Mouse (Mus musculus) heart, adult 9 months (tissue): ENCODE measurements at regions not wholly inside any gene's neighbourhood (a gene's known extent, or its start where the extent isn't known, plus 50 kb on each side); places are given as distances from the start of the nearest gene placed in this dataset.
"Not testable (repeated sequence)": the region's sequence is repeated elsewhere in the genome, so short reads cannot be mapped to it uniquely, and the experiment has no call there.

Experiments used
- DNase-seq, 2 experiments: peaks; one replicate each; pipeline ENCODE4 v3.0.0; 2022; ENCODE audit warnings: low spot score in 2 of 2

DNA sequence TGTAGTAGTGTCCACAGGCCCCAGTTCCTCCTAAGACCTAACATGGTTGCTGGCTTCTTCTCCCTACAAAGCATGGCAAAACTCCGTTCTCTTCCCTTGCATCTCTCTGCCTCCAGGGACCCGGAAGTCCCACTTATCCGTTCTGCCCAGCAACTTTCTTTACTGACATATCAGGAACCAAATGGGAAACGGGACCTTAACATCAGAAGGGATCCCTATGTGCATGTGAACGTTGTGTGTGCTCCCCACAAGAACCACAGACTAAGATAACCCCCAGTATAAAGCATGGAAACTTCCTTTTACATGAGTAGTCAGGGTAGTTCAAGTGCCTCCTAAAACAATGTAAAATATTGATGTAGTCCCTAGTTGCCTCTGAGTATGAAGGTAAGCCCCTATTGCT is 61.6 kb downstream of the Zxdb start:
- no peak for DNase-seq

DNA sequence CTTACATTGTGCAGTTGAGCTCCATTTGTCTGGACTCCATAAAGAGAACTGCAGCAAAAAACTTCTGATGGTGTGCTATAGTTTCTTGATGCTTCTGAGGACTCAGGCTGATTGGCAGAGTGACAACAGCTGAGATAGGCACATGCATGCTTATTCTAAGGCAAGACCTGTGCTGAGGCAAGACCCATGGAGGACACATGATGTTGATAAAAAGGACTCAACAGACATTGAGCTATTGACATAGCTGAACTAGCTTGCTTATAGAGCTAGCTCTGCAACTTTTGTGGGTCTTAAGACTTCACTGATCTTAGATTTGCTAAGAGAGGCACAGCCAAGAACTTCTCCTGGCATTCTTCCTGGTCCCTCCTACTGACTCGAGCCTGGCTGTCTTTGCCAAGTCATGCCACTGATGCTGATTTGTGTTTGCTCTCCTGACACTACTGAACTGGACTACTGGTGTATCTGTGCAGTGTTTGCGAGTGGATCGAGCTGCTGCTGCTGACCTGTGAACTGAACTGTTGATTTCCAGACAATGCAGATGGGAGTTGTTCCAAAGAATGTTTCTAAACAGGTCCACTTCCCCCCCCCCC is 64.1 kb downstream of the Zxdb start:
- no peak for DNase-seq

DNA sequence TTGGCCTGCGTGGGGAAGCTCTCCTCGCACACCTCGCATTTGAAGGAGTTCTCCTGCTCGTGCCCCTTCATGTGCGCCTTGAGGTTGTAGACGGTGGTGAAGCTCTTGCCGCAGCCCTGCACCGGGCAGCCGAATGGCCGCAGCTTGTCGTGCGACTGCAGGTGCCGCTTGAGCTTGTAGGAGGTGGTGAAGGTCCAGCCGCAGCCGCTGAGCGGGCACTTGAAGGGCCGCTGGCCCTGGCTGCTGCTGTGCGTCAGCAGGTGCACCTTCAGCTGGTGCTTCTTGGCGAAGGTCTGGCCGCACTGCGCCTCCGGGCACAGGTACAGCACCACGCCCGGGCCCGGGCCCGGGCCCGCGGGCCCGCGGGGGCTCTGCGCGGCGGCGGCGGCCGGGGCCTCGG is 72.5 kb downstream of the Zxdb start:
- not testable (repeated sequence) for DNase-seq

DNA sequence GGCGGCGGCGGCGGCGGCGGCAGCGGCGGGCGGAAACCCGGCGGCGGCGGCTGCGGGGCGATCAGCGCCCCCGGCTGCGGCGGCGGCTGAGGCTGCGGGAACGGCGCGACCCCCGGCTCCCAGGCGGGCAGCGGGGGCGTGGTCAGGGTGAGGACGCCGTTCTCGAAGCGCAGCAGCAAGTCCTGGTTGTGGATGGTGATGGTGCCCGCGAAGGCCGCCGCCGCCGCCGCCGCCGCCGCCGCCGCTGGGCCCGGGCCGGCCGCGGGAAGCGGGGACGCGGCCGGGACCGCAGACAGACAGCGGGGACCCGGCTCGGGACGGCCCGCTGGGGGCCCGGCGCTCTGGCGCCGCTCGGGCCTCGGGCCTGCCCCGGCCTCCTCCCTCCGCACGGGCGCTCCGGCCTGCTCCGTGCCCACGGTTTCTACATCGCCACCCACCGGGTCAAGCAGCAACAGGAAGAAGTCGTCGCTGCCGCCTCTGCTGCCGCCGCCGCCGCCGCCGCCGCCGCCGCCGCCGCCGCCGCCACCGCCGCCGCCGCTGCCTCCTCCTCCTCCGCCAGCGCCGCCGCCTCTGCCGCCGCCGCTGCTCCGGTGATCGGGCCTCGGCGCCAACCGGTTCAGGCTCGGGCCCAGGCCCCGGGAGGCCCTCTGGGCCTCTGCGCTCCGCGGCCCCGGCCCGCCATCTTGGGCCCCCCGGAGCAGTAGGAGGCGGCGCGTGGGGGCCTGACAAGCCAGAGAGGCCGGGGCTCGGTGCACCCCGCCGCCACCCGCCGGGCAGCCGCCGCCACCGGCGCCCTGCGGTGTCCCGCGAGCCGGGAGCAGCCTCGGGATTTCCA is 73.2 kb downstream of the Zxdb start:
- not testable (repeated sequence) for DNase-seq

DNA sequence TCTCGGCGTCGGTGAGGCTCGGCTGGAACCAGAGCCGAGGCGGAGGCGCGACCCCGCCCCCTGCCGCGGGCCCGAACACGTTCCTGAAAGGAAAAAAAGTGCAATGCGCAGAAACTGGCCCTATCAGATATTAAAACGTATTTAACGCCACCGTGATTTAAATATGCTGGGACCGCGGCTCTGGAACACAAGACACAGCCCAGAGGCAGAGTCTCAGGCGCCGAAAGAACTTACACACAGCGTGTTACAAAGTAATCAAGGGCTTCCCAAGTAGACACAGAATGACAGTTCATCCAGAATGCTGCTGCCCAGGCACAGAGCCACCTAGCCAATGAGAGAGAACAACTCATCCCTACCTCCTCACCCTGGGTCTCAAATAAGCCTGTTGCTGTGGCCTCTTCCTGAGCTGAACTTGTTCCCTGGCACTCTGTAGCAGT is 73.8 kb downstream of the Zxdb start:
- not testable (repeated sequence) for DNase-seq

DNA sequence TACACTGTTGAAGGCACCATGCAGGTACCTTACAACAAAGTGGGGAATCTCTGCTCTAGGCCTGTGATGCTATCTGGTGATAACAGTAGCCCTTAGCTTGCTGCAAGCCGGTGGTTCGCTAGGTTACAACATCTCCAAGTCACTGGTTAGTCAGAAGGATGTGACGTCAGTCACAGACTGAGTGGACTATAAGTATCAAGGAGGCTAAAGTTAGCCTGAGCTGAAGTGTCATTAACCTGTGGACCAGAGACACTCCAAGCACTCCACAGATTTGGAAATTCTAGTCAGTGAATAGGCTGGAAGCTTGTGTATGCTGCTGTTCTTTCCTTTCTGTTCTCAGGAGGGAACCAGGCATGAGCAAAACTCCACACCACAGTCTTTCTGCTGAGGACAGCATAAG is 88.4 kb downstream of the Zxdb start:
- not testable (repeated sequence) for DNase-seq

DNA sequence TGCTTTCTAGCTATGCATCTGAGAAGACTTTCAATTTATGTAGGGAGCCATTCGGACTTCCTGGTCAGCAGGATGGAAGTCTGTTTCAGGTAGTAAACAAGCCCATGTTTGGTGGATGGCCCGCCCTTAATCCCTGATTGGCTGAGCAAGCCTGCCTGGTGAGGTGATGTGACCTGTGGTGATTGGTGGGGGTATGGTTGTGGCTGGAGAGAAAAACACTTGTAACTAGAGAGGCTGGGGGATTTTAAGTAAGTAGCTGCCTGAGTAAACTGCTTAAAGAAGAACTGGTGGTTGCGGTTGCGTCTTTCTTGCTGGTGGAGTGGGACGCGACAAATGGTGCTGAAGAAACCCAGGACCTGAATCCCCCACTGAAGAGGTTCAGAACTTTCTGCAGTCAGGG is 103.2 kb downstream of the Zxdb start:
- peak in 1 of 2 experiments; percentile 2 for DNase-seq

DNA sequence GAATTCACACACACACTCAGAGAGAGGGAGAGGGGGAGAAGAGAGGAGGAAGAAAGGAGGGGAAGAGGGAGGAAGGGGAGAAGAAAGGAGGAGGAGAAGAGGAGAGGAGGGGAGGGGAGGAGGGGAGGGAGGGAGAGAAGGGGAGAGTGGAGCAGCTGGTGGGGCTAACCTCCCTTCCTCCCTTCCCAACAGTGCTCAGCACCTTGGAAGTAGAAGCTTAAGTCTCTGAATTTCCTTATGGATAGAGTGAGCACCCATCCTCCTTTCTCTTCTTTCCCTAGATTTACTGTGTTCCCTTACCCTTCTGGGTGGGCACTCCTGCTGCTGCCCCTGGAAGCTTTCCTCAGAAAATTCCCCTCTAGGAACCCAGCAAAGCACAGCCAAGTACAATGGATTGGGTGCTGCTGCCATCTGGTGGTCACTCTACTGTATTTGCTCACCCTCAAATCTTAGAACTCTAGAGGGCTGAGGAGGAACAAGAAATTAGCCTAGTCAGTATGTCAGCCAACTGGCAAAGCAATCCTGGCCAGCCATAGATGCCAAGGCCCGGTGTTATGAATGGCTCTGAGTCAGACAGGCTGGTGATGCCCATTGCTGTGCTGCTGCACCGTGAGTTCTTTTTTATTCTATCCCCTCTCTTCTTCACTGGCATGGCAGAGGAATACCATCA is 119.9 kb downstream of the Zxdb start:
- not testable (repeated sequence) for DNase-seq

DNA sequence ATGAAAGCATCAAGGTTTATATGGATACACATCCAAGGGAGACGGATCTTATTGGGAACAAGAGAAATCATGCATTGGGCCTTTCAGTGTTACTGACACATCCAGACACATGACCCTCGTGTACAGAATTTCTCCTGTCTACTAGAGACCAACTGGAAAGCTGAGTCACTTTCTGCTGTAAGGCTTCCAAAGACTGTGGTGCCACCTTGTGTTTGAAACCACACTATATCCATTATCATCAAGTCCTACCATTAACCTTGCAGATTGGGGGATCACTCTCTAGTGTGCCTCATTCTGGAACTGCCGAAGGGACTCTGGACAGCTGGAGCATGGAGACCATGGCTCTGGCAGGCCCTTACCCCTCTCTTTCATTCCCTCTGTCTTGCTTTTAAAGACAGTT is 125.2 kb downstream of the Zxdb start:
- DNase-seq = not testable (repeated sequence)

DNA sequence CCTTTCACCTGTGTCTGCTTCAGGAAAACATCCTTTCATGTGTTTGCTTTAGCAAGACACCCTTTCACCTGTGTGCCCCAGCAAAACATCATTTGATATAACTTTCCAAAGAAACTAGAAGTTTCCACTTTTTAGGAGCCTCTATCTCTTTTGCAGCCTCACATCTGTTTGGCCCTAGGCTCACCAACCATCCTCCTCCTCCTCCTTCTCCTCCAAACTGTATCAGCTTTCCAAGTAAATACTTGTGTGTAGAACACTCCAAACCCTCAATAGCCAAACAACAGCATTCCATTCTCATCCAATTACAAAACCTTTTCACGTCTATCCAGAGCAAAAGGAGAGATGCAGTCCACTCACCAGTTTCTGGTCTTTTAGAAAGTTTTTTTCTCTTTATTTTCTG is 133.1 kb downstream of the Zxdb start:
- no peak for DNase-seq

DNA sequence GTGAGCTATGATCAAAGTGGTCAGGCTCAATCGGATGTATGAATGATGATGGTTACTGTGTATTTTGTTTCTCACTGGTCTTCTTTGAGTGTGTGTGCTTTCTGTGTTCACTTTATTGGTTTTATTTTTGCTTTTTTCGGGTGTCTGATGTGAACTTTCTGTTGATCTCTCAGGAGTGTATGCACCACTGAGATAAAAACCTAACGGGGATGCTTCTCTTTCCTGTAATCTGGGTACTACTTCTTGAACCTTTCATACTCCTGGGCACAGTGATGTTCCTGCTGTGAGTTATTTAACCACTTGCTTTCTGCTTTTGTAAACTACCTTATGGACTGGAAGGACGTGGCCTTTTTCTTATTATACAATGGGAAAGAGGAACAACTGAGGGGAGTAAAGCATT is 133.6 kb downstream of the Zxdb start:
- DNase-seq = no peak

DNA sequence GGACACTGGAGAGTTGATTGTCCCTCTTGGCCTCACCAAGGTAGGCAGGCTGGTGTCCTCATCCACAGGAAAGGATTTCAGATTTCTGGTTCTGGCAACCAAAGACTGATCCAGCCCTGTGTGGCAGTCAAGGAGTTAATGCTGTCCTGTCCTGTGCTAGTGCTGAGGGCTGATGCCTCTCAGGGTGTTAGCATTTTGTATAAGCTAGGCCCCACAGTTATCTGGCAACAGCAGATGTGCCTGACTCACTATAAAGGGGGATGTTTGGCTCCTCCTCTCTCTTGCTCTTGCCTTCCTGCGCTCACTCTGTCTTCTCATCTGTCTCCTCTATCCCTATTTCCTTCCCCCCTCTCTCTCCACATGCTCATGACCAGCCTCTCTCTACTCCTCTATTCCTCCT is 138.8 kb downstream of the Zxdb start:
- no peak for DNase-seq

DNA sequence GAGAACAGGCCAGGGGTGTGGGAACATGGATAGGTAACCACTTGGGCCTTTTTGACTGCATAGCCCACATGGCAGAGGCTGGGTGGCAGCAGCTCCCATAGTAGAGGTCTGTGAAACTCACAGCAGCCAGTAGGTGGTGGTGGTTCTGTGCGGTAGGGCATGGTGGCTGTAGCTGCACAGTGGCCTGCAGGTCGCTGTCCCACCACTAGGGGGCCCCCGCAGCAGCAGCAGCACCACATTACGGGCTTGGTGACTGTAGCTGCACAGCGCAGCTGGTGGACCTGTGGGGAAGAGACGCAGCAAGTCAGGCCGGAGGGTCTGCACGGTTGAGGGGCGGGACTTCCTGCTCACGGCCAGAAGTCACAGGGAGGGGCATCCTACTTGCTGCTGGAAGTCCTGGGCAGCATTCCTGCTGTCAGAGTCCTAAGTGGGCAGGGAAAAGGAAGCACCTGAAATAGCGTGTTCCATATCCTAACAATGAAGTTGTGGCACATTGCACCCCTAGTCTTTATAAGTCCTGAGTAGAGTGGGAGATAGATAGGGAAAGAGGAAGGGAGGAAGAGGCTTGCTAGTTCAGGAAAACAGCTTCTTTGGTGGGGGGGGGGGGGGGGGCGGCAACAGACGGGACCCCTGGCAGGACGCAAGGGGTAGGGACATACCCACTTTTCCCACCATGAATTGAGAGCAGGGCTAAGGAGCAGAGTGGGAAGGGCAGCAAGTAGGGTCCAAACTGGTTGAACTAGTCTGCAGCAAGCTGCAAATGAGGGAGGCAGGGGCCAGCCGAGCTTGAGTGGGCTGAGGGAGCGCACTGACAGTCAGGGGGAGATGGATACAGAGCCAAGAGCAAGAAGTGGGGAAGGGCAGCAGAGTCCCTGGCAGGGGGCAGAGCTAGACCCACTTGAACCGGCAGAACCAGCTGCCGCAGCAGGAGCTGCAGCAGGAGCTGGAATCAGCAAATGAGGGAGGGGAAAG is 141.4 kb downstream of the Zxdb start:
- peak; percentile 80 to 82 for DNase-seq

DNA sequence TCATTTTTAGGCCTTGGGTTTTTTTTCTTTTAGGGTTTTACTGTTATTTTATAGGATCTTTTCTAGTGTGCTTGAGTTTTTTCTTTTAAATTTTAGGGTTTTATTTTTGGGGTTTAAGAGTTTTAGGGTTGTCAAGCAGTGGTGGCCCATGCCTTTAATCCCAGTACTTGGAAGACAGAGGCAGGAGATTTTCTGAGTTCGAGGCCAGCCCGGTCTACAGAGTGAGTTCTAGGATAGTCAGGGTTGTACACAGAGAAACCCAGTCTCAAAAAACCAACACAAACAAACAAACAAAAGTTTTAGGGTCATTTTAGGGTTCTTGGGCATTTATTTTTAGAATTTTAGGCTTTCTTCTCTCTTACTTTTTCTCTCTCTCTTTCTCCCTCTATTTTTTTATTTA is 142.9 kb downstream of the Spin4 start:
- DNase-seq = peak in 1 of 2 experiments; percentile 13
